27 mouse cellular contexts compared by ENCODE assay signal in genomic region chr7:89203144-89203543, GRCm38 (mm10).
"Had no signal": no experiment of that assay in that cellular context is flagged by ENCODE, and none has a peak within 500 bp of the region (broad histone marks: within the 10 kb centered on the region; RNA-seq: fewer than 3 reads in every experiment).

No protein-coding gene starts in this region.

- H3K4me3 ChIP-seq: gastrocnemius, adult 2 months; heart, adult 2 months; heart, embryonic 13.5 days; heart, embryonic 15.5 days; hindbrain, embryonic 12.5 days; intestine, embryonic 15.5 days; limb, embryonic 15.5 days; liver, embryonic 12.5 days had no signal

- H3K36me3 ChIP-seq: heart, embryonic 13.5 days; heart, embryonic 15.5 days; hindbrain, embryonic 12.5 days; intestine, embryonic 15.5 days; limb, embryonic 15.5 days; liver, embryonic 12.5 days had no signal

- H3K9me3 ChIP-seq: heart, embryonic 13.5 days; heart, embryonic 15.5 days; hindbrain, embryonic 12.5 days; intestine, embryonic 15.5 days; limb, embryonic 15.5 days; liver, embryonic 12.5 days had no signal

- H3K27ac ChIP-seq: gastrocnemius, adult 2 months; heart, embryonic 13.5 days; heart, embryonic 15.5 days; hindbrain, embryonic 12.5 days; hindbrain, embryonic 14.5 days; intestine, embryonic 15.5 days; limb, embryonic 15.5 days; liver, embryonic 12.5 days; liver, embryonic 14.5 days had no signal

- H3K27me3 ChIP-seq: heart, embryonic 13.5 days; heart, embryonic 15.5 days; hindbrain, embryonic 12.5 days; intestine, embryonic 15.5 days; limb, embryonic 15.5 days; liver, embryonic 12.5 days had no signal

- ATAC-seq: hindbrain, embryonic 16.5 days; inflammation-experienced regulatory T-cells, adult 6 months; intestine, embryonic 15.5 days; intestine, postnatal 0 days; liver, embryonic 12.5 days had no signal

- H3K9ac ChIP-seq: heart, embryonic 13.5 days; heart, embryonic 15.5 days; hindbrain, embryonic 12.5 days; hindbrain, embryonic 14.5 days; intestine, embryonic 15.5 days; limb, embryonic 15.5 days; liver, embryonic 12.5 days; liver, embryonic 14.5 days had no signal

- H3K4me1 ChIP-seq: heart, embryonic 15.5 days; hindbrain, embryonic 12.5 days; intestine, embryonic 15.5 days had no signal

- H3K4me2 ChIP-seq: heart, embryonic 11.5 days; heart, embryonic 13.5 days; heart, embryonic 15.5 days; hindbrain, embryonic 12.5 days; hindbrain, embryonic 14.5 days; intestine, embryonic 15.5 days; limb, embryonic 15.5 days; liver, embryonic 12.5 days had no signal

- DNase-seq: gastrocnemius, adult 2 months; gastrocnemius, postnatal 10 days; gastrocnemius, postnatal 36 days; heart, adult 11 months; heart, adult 2 months; heart, postnatal 14 days; heart, postnatal 36 days; kidney, adult 18-20 months; kidney, adult 8-10 months; kidney, postnatal 10 days; kidney, postnatal 25 days; layer of hippocampus, adult 9-11 months; layer of hippocampus, postnatal 36 days; left cerebral cortex, postnatal 4 days; lung, adult 18-20 months had no signal
